Mouse (Mus musculus): ENCODE measurements around the gene Tmem30b. TPM values are rescaled to one million over a fixed set of nuclear protein-coding genes. Genes with fewer than 3 reads are reported as not detected.
"Not testable (repeated sequence)": the region's sequence is repeated elsewhere in the genome, so short reads cannot be mapped to it uniquely, and the experiment has no call there.

Tmem30b gene
- polyA plus RNA-seq, 1 experiment from 2014 or later, result 10.3 TPM

- no peak overlapping the region for H3K27ac ChIP-seq (replicated peaks; ENCODE audit: low read depth, low read length)
- H3K4me3 ChIP-seq (ENCODE audit: low read depth, low read length), result no peak overlapping the region
- 26% methylated on average over 17 of the region's 17 CpGs for WGBS
- no peaks in the 10 kb centered on the region for H3K27me3 ChIP-seq (ENCODE audit: control insufficient read depth, insufficient read depth, low read length)
- DNase-seq (ENCODE audit: low spot score), result peak; percentile 47
- no peaks in the 10 kb centered on the region for H3K9me3 ChIP-seq (replicated peaks; ENCODE audit: control insufficient read depth, low read length)
- 0 out of 2 replicates have a peak, but pooled peaks have one; percentile 27 for ATAC-seq (replicated peaks; ENCODE audit: insufficient number of reproducible peaks, low FRiP score, low TSS enrichment, low read depth)
- no peak overlapping the region for H3K4me2 ChIP-seq (ENCODE audit: low read depth, low read length)
- no peaks in the 10 kb centered on the region; the same call in 1 of the 2 replicates for H3K4me1 ChIP-seq (ENCODE audit: control insufficient read depth, insufficient read depth, low read length)
- no peaks in the 10 kb centered on the region for H3K36me3 ChIP-seq (replicated peaks; ENCODE audit: control insufficient read depth, insufficient read depth, low read depth, low read length)
- no peak overlapping the region for H3K9ac ChIP-seq (replicated peaks; ENCODE audit: low read length)
Measured at GRCm38 (mm10) chr12:73537499-73538138, 8.6 kb downstream of the Tmem30b start.

GRCm38 (mm10) chr12:73534591-73534990 is 11.6 kb downstream of the Tmem30b start:
- Histone ChIP-seq H3K9ac (replicated peaks; ENCODE audit: low read length) (no peak overlapping the region), H3K4me3 (ENCODE audit: low read depth, low read length) (no peak overlapping the region), H3K36me3 (replicated peaks; ENCODE audit: control insufficient read depth, insufficient read depth, low read depth, low read length) (no peaks in the 10 kb centered on the region), H3K9me3 (replicated peaks; ENCODE audit: control insufficient read depth, low read length) (no peaks in the 10 kb centered on the region), H3K4me1 (ENCODE audit: control insufficient read depth, insufficient read depth, low read length) (peaks cover under 1% of the 10 kb centered on the region; the same call in 1 of the 2 replicates), H3K27ac (replicated peaks; ENCODE audit: low read depth, low read length) (no peak overlapping the region), H3K27me3 (ENCODE audit: control insufficient read depth, insufficient read depth, low read length) (no peaks in the 10 kb centered on the region), H3K4me2 (ENCODE audit: low read depth, low read length) (no peak overlapping the region)
- ATAC-seq (replicated peaks; ENCODE audit: insufficient number of reproducible peaks, low FRiP score, low TSS enrichment, low read depth) (no peak), DNase-seq (ENCODE audit: low spot score) (peak; percentile 90)
- 12% methylated on average over 9 of the region's 9 CpGs for WGBS

GRCm38 (mm10) chr12:73531889-73532479 is 14.2 kb downstream of the Tmem30b start:
- Histone ChIP-seq H3K27me3 (ENCODE audit: control insufficient read depth, insufficient read depth, low read length) (no peaks in the 10 kb centered on the region), H3K4me1 (ENCODE audit: control insufficient read depth, insufficient read depth, low read length) (peaks cover 2% of the 10 kb centered on the region; the same call in 1 of the 2 replicates), H3K9ac (replicated peaks; ENCODE audit: low read length) (no peak overlapping the region), H3K9me3 (replicated peaks; ENCODE audit: control insufficient read depth, low read length) (no peaks in the 10 kb centered on the region), H3K4me2 (ENCODE audit: low read depth, low read length) (no peak overlapping the region), H3K36me3 (replicated peaks; ENCODE audit: control insufficient read depth, insufficient read depth, low read depth, low read length) (no peaks in the 10 kb centered on the region), H3K27ac (replicated peaks; ENCODE audit: low read depth, low read length) (no peak overlapping the region), H3K4me3 (ENCODE audit: low read depth, low read length) (no peak overlapping the region)
- no peak for ATAC-seq (replicated peaks; ENCODE audit: insufficient number of reproducible peaks, low FRiP score, low TSS enrichment, low read depth)
- DNase-seq (ENCODE audit: low spot score), result no peak
- 64% methylated on average over 11 of the region's 11 CpGs for WGBS

GRCm38 (mm10) chr12:73529590-73529989 is 16.6 kb downstream of the Tmem30b start:
- H3K27me3 ChIP-seq (ENCODE audit: control insufficient read depth, insufficient read depth, low read length), result no peaks in the 10 kb centered on the region
- H3K27ac ChIP-seq (replicated peaks; ENCODE audit: low read depth, low read length), result no peak overlapping the region
- H3K9ac ChIP-seq (replicated peaks; ENCODE audit: low read length), result no peak overlapping the region
- DNase-seq (ENCODE audit: low spot score) (no peak), ATAC-seq (replicated peaks; ENCODE audit: insufficient number of reproducible peaks, low FRiP score, low TSS enrichment, low read depth) (no peak)
- WGBS, result 55% methylated on average over 11 of the region's 11 CpGs
- H3K36me3 ChIP-seq (replicated peaks; ENCODE audit: control insufficient read depth, insufficient read depth, low read depth, low read length), result no peaks in the 10 kb centered on the region
- H3K4me1 ChIP-seq (ENCODE audit: control insufficient read depth, insufficient read depth, low read length), result peaks cover 9% of the 10 kb centered on the region; the same call in 1 of the 2 replicates
- no peaks in the 10 kb centered on the region for H3K9me3 ChIP-seq (replicated peaks; ENCODE audit: control insufficient read depth, low read length)
- no peak overlapping the region for H3K4me2 ChIP-seq (ENCODE audit: low read depth, low read length)
- no peak overlapping the region for H3K4me3 ChIP-seq (ENCODE audit: low read depth, low read length)

GRCm38 (mm10) chr12:73529131-73529530 is 17.1 kb downstream of the Tmem30b start:
- Histone ChIP-seq H3K9me3 (replicated peaks; ENCODE audit: control insufficient read depth, low read length) (no peaks in the 10 kb centered on the region), H3K4me2 (ENCODE audit: low read depth, low read length) (no peak overlapping the region), H3K27ac (replicated peaks; ENCODE audit: low read depth, low read length) (0 out of 2 replicates have a peak overlapping the region, but pooled peaks have one; percentile 41), H3K4me1 (ENCODE audit: control insufficient read depth, insufficient read depth, low read length) (peaks cover 9% of the 10 kb centered on the region; the same call in 1 of the 2 replicates), H3K4me3 (ENCODE audit: low read depth, low read length) (no peak overlapping the region), H3K9ac (replicated peaks; ENCODE audit: low read length) (no peak overlapping the region), H3K36me3 (replicated peaks; ENCODE audit: control insufficient read depth, insufficient read depth, low read depth, low read length) (no peaks in the 10 kb centered on the region), H3K27me3 (ENCODE audit: control insufficient read depth, insufficient read depth, low read length) (no peaks in the 10 kb centered on the region)
- WGBS, result 14% methylated on average over 9 of the region's 9 CpGs
- ATAC-seq (replicated peaks; ENCODE audit: insufficient number of reproducible peaks, low FRiP score, low TSS enrichment, low read depth) (0 out of 2 replicates have a peak, but pooled peaks have one; percentile 30), DNase-seq (ENCODE audit: low spot score) (peak; percentile 87)

- 95% methylated on average over 1 of the region's 1 CpGs for WGBS
- not testable (repeated sequence) for H3K36me3 ChIP-seq (replicated peaks; ENCODE audit: control insufficient read depth, insufficient read depth, low read depth, low read length); H3K4me3 ChIP-seq (ENCODE audit: low read depth, low read length); H3K4me2 ChIP-seq (ENCODE audit: low read depth, low read length); H3K9me3 ChIP-seq (replicated peaks; ENCODE audit: control insufficient read depth, low read length); H3K27me3 ChIP-seq (ENCODE audit: control insufficient read depth, insufficient read depth, low read length); H3K27ac ChIP-seq (replicated peaks; ENCODE audit: low read depth, low read length); DNase-seq (ENCODE audit: low spot score); H3K4me1 ChIP-seq (ENCODE audit: control insufficient read depth, insufficient read depth, low read length); H3K9ac ChIP-seq (replicated peaks; ENCODE audit: low read length)
- peak; percentile 61 for ATAC-seq (replicated peaks; ENCODE audit: insufficient number of reproducible peaks, low FRiP score, low TSS enrichment, low read depth)
Measured at GRCm38 (mm10) chr12:73528142-73528541, 18.1 kb downstream of the Tmem30b start.

- Histone ChIP-seq H3K4me2 (ENCODE audit: low read depth, low read length) (no peak overlapping the region), H3K27ac (replicated peaks; ENCODE audit: low read depth, low read length) (no peak overlapping the region; the same call in 1 of the 2 replicates), H3K4me1 (ENCODE audit: control insufficient read depth, insufficient read depth, low read length) (peaks cover 9% of the 10 kb centered on the region), H3K4me3 (ENCODE audit: low read depth, low read length) (no peak overlapping the region), H3K9me3 (replicated peaks; ENCODE audit: control insufficient read depth, low read length) (no peaks in the 10 kb centered on the region), H3K36me3 (replicated peaks; ENCODE audit: control insufficient read depth, insufficient read depth, low read depth, low read length) (no peaks in the 10 kb centered on the region), H3K9ac (replicated peaks; ENCODE audit: low read length) (no peak overlapping the region), H3K27me3 (ENCODE audit: control insufficient read depth, insufficient read depth, low read length) (no peaks in the 10 kb centered on the region)
- ATAC-seq (replicated peaks; ENCODE audit: insufficient number of reproducible peaks, low FRiP score, low TSS enrichment, low read depth), result no peak
- WGBS, result 30% methylated on average over 8 of the region's 8 CpGs
- peak; percentile 50 for DNase-seq (ENCODE audit: low spot score)
Measured at GRCm38 (mm10) chr12:73525254-73525885, 20.8 kb downstream of the Tmem30b start.

- H3K27ac ChIP-seq (replicated peaks; ENCODE audit: low read depth, low read length), result no peak overlapping the region
- no peak overlapping the region for H3K4me3 ChIP-seq (ENCODE audit: low read depth, low read length)
- no peak overlapping the region for H3K9ac ChIP-seq (replicated peaks; ENCODE audit: low read length)
- ATAC-seq (replicated peaks; ENCODE audit: insufficient number of reproducible peaks, low FRiP score, low TSS enrichment, low read depth) (no peak), DNase-seq (ENCODE audit: low spot score) (no peak)
- no peak overlapping the region for H3K4me2 ChIP-seq (ENCODE audit: low read depth, low read length)
- WGBS, result 70% methylated on average over 12 of the region's 12 CpGs
- no peaks in the 10 kb centered on the region for H3K9me3 ChIP-seq (replicated peaks; ENCODE audit: control insufficient read depth, low read length)
- no peaks in the 10 kb centered on the region for H3K27me3 ChIP-seq (ENCODE audit: control insufficient read depth, insufficient read depth, low read length)
- H3K4me1 ChIP-seq (ENCODE audit: control insufficient read depth, insufficient read depth, low read length), result peaks cover 7% of the 10 kb centered on the region
- no peaks in the 10 kb centered on the region for H3K36me3 ChIP-seq (replicated peaks; ENCODE audit: control insufficient read depth, insufficient read depth, low read depth, low read length)
Measured at GRCm38 (mm10) chr12:73523066-73523465, 23.1 kb downstream of the Tmem30b start.

All from embryonic facial prominence, embryonic 11.5 days (tissue).